Mouse (Mus musculus): ENCODE results near the gene Adam6b. TPM values are rescaled to one million over a fixed set of nuclear protein-coding genes. Genes with fewer than 3 reads are reported as not detected.
"Not testable (repeated sequence)": the region's sequence is repeated elsewhere in the genome, so short reads cannot be mapped to it uniquely, and the experiment has no call there.

The Adam6b gene
- total RNA-seq (2021) (not detected), polyA plus RNA-seq (2012; rRNA removed) (not detected in 2 replicates)
- long read RNA-seq, result 0 reads

GRCm38 (mm10) chr12:113489211-113489610, at the start of gene Adam6b:
Gene Adam6b (plus strand): TSS chr12:113489511.
- DNase-seq; H3K36me3 ChIP-seq (ENCODE audit: control insufficient read depth, insufficient read depth, low read length); H3K4me3 ChIP-seq; H3K4me1 ChIP-seq (ENCODE audit: control insufficient read depth, insufficient read depth, low read length); H3K79me2 ChIP-seq (replicated peaks; ENCODE audit: control insufficient read depth, insufficient read depth, low read length); H3K9ac ChIP-seq (ENCODE audit: low read depth, low read length); H3K27ac ChIP-seq; H3K27me3 ChIP-seq (ENCODE audit: control insufficient read depth, insufficient read depth, low read length): not testable (repeated sequence)
- intact Hi-C loops (cut with DNase I), result loop anchor here (5.0 kb wide), 1 partner anchor 267 kb away; no protein-coding TSS in a partner anchor
- 61% methylated on average over 1 of the region's 1 CpGs for WGBS

- Histone ChIP-seq H3K9ac (ENCODE audit: low read depth, low read length) (no peak overlapping the region), H3K4me3 (no peak overlapping the region), H3K4me1 (ENCODE audit: control insufficient read depth, insufficient read depth, low read length) (no peaks in the 10 kb centered on the region), H3K36me3 (ENCODE audit: control insufficient read depth, insufficient read depth, low read length) (no peaks in the 10 kb centered on the region), H3K79me2 (replicated peaks; ENCODE audit: control insufficient read depth, insufficient read depth, low read length) (no peaks in the 10 kb centered on the region), H3K27ac (no peak overlapping the region), H3K27me3 (ENCODE audit: control insufficient read depth, insufficient read depth, low read length) (no peaks in the 10 kb centered on the region)
- intact Hi-C loops (cut with DNase I), result no loop called here
- 78% methylated on average over 1 of the region's 1 CpGs for WGBS
- TF ChIP-seq CTCF (IDR thresholded peaks at IDR 0.05), result no peak
- no peak for TF ChIP-seq EP300 (IDR thresholded peaks at IDR 0.05; ENCODE audit: insufficient read depth, low read depth, low read length)
- TF ChIP-seq POLR2A (IDR thresholded peaks at IDR 0.05; ENCODE audit: insufficient read depth, low read depth, low read length), result no peak
- no peak for DNase-seq
Measured at GRCm38 (mm10) chr12:113446061-113446460, 43.2 kb upstream of the Adam6b start.

- no peak overlapping the region for H3K4me3 ChIP-seq
- no peaks in the 10 kb centered on the region for H3K36me3 ChIP-seq (ENCODE audit: control insufficient read depth, insufficient read depth, low read length)
- intact Hi-C loops (cut with DNase I), result no loop called here
- no peak for DNase-seq
- no peaks in the 10 kb centered on the region for H3K4me1 ChIP-seq (ENCODE audit: control insufficient read depth, insufficient read depth, low read length)
- no peaks in the 10 kb centered on the region for H3K79me2 ChIP-seq (replicated peaks; ENCODE audit: control insufficient read depth, insufficient read depth, low read length)
- no peak overlapping the region for H3K9ac ChIP-seq (ENCODE audit: low read depth, low read length)
- no peak for TF ChIP-seq CTCF (IDR thresholded peaks at IDR 0.05)
- TF ChIP-seq POLR2A (IDR thresholded peaks at IDR 0.05; ENCODE audit: insufficient read depth, low read depth, low read length), result no peak
- TF ChIP-seq EP300 (IDR thresholded peaks at IDR 0.05; ENCODE audit: insufficient read depth, low read depth, low read length), result no peak
- 52% methylated on average over 2 of the region's 2 CpGs for WGBS
- no peak overlapping the region for H3K27ac ChIP-seq
- H3K27me3 ChIP-seq (ENCODE audit: control insufficient read depth, insufficient read depth, low read length), result no peaks in the 10 kb centered on the region
Measured at GRCm38 (mm10) chr12:113476164-113476563, 13.1 kb upstream of the Adam6b start.

- WGBS, result 60% methylated on average over 2 of the region's 2 CpGs
- Histone ChIP-seq H3K27ac (no peak overlapping the region), H3K27me3 (ENCODE audit: control insufficient read depth, insufficient read depth, low read length) (no peaks in the 10 kb centered on the region), H3K4me1 (ENCODE audit: control insufficient read depth, insufficient read depth, low read length) (no peaks in the 10 kb centered on the region), H3K79me2 (replicated peaks; ENCODE audit: control insufficient read depth, insufficient read depth, low read length) (no peaks in the 10 kb centered on the region), H3K4me3 (no peak overlapping the region), H3K36me3 (ENCODE audit: control insufficient read depth, insufficient read depth, low read length) (no peaks in the 10 kb centered on the region), H3K9ac (ENCODE audit: low read depth, low read length) (no peak overlapping the region)
- TF ChIP-seq POLR2A (IDR thresholded peaks at IDR 0.05; ENCODE audit: insufficient read depth, low read depth, low read length) (no peak), EP300 (IDR thresholded peaks at IDR 0.05; ENCODE audit: insufficient read depth, low read depth, low read length) (no peak)
- intact Hi-C loops (cut with DNase I), result no loop called here
- DNase-seq, result no peak
Measured at GRCm38 (mm10) chr12:113482147-113482546, 7.2 kb upstream of the Adam6b start.

GRCm38 (mm10) chr12:113482661-113483389, 6.5 kb upstream of the Adam6b start:
- intact Hi-C loops (cut with DNase I), result no loop called here
- TF ChIP-seq EP300 (IDR thresholded peaks at IDR 0.05; ENCODE audit: insufficient read depth, low read depth, low read length) (no peak), CTCF (IDR thresholded peaks at IDR 0.05) (no peak), POLR2A (IDR thresholded peaks at IDR 0.05; ENCODE audit: insufficient read depth, low read depth, low read length) (no peak)
- Histone ChIP-seq H3K27me3 (ENCODE audit: control insufficient read depth, insufficient read depth, low read length) (no peaks in the 10 kb centered on the region), H3K4me3 (no peak overlapping the region), H3K36me3 (ENCODE audit: control insufficient read depth, insufficient read depth, low read length) (no peaks in the 10 kb centered on the region), H3K9ac (ENCODE audit: low read depth, low read length) (no peak overlapping the region), H3K79me2 (replicated peaks; ENCODE audit: control insufficient read depth, insufficient read depth, low read length) (no peaks in the 10 kb centered on the region), H3K27ac (no peak overlapping the region), H3K4me1 (ENCODE audit: control insufficient read depth, insufficient read depth, low read length) (no peaks in the 10 kb centered on the region)
- DNase-seq, result no peak
- WGBS, result 38% methylated on average over 4 of the region's 4 CpGs

GRCm38 (mm10) chr12:113483492-113484162, 5.7 kb upstream of the Adam6b start:
- no peak for TF ChIP-seq CTCF (IDR thresholded peaks at IDR 0.05)
- Histone ChIP-seq H3K79me2 (replicated peaks; ENCODE audit: control insufficient read depth, insufficient read depth, low read length) (no peaks in the 10 kb centered on the region), H3K4me3 (no peak overlapping the region), H3K36me3 (ENCODE audit: control insufficient read depth, insufficient read depth, low read length) (no peaks in the 10 kb centered on the region), H3K27me3 (ENCODE audit: control insufficient read depth, insufficient read depth, low read length) (no peaks in the 10 kb centered on the region), H3K27ac (no peak overlapping the region), H3K9ac (ENCODE audit: low read depth, low read length) (no peak overlapping the region), H3K4me1 (ENCODE audit: control insufficient read depth, insufficient read depth, low read length) (no peaks in the 10 kb centered on the region)
- WGBS, result 66% methylated on average over 2 of the region's 2 CpGs
- DNase-seq, result no peak
- intact Hi-C loops (cut with DNase I), result no loop called here

All from heart, adult 2 months (tissue).